Mouse (Mus musculus) urinary bladder, postnatal 0 days (tissue): ENCODE results near the gene Fbxo27. TPM values are rescaled to one million over a fixed set of nuclear protein-coding genes. Genes with fewer than 3 reads are reported as not detected.

Source experiments
- polyA plus RNA-seq: library from polyadenylated mRNA; unstranded; fragments of >200 nt; fragmentation: Nextera tagmentation; extraction: Ambion mirVana; gene quantifications from 2 replicates; pipeline ENCODE4 v1.2.1, GENCODE M21; 2015

Fbxo27 gene
- 3.7 and 4.4 TPM in 2 replicates for polyA plus RNA-seq

GRCm38 (mm10) chr7:28692545-28693320 lies at the start of gene Fbxo27:
Gene Fbxo27, plus strand, starts transcription at chr7:28692849.

DNA sequence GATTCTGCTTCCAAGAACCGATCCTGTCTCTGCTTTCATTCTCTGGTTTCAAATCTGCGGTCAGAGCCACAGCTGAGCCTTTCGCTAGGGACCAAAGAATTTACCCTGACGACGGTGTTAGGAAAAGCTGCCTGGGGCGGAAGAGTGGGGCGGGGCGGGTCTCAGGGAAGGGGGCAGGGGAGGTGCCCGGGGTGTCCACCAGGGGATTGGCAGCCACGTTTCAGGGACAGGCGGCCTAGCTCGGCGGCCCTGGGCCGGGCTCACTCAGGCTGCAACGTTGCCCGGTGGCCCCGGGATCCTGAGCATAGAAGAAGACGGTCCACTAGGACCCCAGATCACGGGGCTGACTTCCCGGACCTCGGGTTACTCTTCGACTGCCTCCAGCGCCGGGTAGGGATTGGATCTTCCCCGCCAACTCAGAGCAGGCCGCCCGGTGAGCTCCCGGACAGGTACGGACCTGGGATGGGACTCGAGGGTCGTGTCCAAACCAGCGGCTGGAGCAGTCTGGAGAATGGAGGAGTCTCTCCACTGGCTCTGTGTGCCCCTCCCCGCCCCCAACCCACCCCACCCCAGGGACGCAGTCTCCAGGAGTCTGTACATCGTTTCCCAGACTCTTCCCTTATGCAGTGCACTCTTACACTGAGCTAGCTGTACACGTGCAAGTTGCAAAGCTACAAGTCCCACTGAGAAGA lies 24.1 kb downstream of the Fbxo27 start, which contains the start of gene Fbxo17:
TSS of gene Fbxo17 (plus strand) at position 215 of the 692 bp plus-strand sequence.

DNA sequence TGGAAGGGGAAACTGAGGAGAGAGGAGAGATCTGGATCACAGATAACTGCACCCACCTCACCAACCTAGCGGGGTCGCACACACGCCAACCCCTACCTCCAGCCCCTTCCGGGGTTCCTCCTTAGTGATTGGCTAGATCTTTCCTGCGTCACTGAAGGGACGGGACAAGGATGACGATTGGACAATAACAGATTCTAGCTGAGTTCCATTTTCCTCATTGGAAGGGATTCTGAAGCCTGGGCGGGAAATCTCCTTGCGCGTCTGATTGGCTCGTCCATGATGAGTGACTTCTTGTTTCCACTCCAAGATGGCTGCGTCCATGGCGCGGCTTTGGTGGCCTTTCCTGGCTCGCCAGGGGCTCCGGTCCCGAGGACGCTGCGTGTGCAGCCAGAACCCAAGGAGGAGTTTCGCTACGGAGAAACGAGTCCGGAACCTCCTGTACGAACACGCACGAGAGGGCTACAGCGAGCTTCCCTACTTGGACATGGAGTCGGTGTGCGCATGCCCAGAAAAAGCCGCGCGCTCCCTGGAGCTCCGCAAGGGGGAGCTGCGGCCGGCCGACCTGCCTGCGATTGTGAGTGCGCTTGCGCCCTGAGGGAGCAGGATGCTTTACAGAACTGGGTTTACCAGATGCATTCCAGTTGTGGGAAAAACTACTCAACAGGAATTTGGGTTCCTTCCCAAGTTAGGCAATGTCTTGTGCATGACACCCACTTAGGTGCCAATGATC lies 49.2 kb downstream of the Fbxo27 start, which contains the start of the genes Mrps12 and Sars2:
TSS of gene Mrps12 (minus strand) at position 112 of the 730 bp plus-strand sequence.
TSS of gene Sars2 (plus strand) at position 284 of the 730 bp plus-strand sequence.

Other genes starting within 250 kb of the Fbxo27 start
- 1.3 and 1.4 TPM in 2 replicates for gene Lrfn1, start 240.9 kb upstream of the Fbxo27 start, polyA plus RNA-seq
- not detected in 2 replicates for gene Ifnl2, start 182.4 kb upstream of the Fbxo27 start, polyA plus RNA-seq
- gene Ifnl3, start 170.0 kb upstream of the Fbxo27 start, polyA plus RNA-seq: not detected in 2 replicates
- gene Sycn, start 152.0 kb upstream of the Fbxo27 start, polyA plus RNA-seq: not detected in 2 replicates
- 0.24 and 0.51 TPM in 2 replicates for gene Nccrp1, start 145.6 kb upstream of the Fbxo27 start, polyA plus RNA-seq
- gene Samd4b, start 94.7 kb upstream of the Fbxo27 start, polyA plus RNA-seq: 14.6 and 20.1 TPM in 2 replicates
- gene Pak4, start 94.7 kb upstream of the Fbxo27 start, polyA plus RNA-seq: 24.3 and 28.8 TPM in 2 replicates
- gene Acp7, start 61.5 kb upstream of the Fbxo27 start, polyA plus RNA-seq: not detected in 2 replicates
- 8.5 and 9.1 TPM in 2 replicates for gene Fbxo17, start 24.0 kb downstream of the Fbxo27 start, polyA plus RNA-seq
- gene Mrps12, start 49.0 kb downstream of the Fbxo27 start, polyA plus RNA-seq: 105 and 106 TPM in 2 replicates
- 10.5 and 11.5 TPM in 2 replicates for gene Sars2, start 49.1 kb downstream of the Fbxo27 start, polyA plus RNA-seq
- not detected in 2 replicates for gene Ccer2, start 63.3 kb downstream of the Fbxo27 start, polyA plus RNA-seq
- gene Sirt2, start 73.9 kb downstream of the Fbxo27 start, polyA plus RNA-seq: 48.3 and 50.9 TPM in 2 replicates
- gene Nfkbib, start 74.7 kb downstream of the Fbxo27 start, polyA plus RNA-seq: 27.8 and 29.3 TPM in 2 replicates
- gene Rinl, start 96.1 kb downstream of the Fbxo27 start, polyA plus RNA-seq: 2.5 and 5.0 TPM in 2 replicates
- 146 and 168 TPM in 2 replicates for gene Hnrnpl, start 115.7 kb downstream of the Fbxo27 start, polyA plus RNA-seq
- gene Ech1, start 132.4 kb downstream of the Fbxo27 start, polyA plus RNA-seq: 269 and 271 TPM in 2 replicates
- 8.3 and 10.2 TPM in 2 replicates for gene Lgals4, start 141.0 kb downstream of the Fbxo27 start, polyA plus RNA-seq
- gene Lgals7, start 171.0 kb downstream of the Fbxo27 start, polyA plus RNA-seq: 3.1 and 6.6 TPM in 2 replicates
- gene Capn12, start 188.6 kb downstream of the Fbxo27 start, polyA plus RNA-seq: 0.41 and 0.73 TPM in 2 replicates